Comparison of ENCODE assay signal across 8 mouse cellular contexts in genomic region chr13:23763586-23764323, GRCm38 (mm10). TPM values are rescaled to one million over a fixed set of nuclear protein-coding genes. Genes with fewer than 3 reads are reported as not detected.
DNase-seq lines count a peak whose midpoint lies in the region; ATAC-seq and TF ChIP-seq lines count a peak whose summit lies in the region.

Gene Hist1h1a (plus strand): TSS chr13:23763666.

- peak within 1 kb of the TSS; percentile 77 for H3K4me2 ChIP-seq in forebrain, postnatal 0 days (ENCODE audit: low read depth)

- peak; percentile 73 for ATAC-seq in forebrain, postnatal 0 days

- peak within 1 kb of the TSS; percentile 69 for H3K27ac ChIP-seq in ES-E14 (ENCODE audit: insufficient read depth, low read depth, low read length, poor library complexity, severe bottlenecking)
- peak within 1 kb of the TSS; percentile 91 for H3K27ac ChIP-seq in forebrain, postnatal 0 days (ENCODE audit: low read depth, low read length)

- TF ChIP-seq CTCF in forebrain, postnatal 0 days (IDR thresholded peaks at IDR 0.05; ENCODE audit: low read depth): no peak

- H3K4me3 ChIP-seq in ES-E14 (ENCODE audit: insufficient read depth in 1 of 2, low read depth in 1 of 2, low read length in 2 of 2, poor library complexity in 1 of 2, severe bottlenecking in 1 of 2): peak within 1 kb of the TSS; percentile 62
- H3K4me3 ChIP-seq in forebrain, postnatal 0 days (ENCODE audit: low read depth, low read length): peak within 1 kb of the TSS; percentile 52

- H3K4me1 ChIP-seq in ES-E14 (ENCODE audit: control insufficient read depth in 2 of 2, insufficient read depth in 2 of 2, low read length in 2 of 2, poor library complexity in 1 of 2): no peaks in the 10 kb centered on the region; a peak in 2 of 4 replicates
- peaks cover 17% of the 10 kb centered on the region for H3K4me1 ChIP-seq in forebrain, postnatal 0 days (ENCODE audit: insufficient read depth)

- in situ Hi-C loops in ES-E14 (cut with MboI; ENCODE audit: low sequenced_read_pairs in 2 of 2, unreplicated experiment in 2 of 2): loop anchor here in 1 of 2 experiments (25.0 kb wide), 1 partner anchor 1726 kb away; the partner anchor contains the start of genes Hist1h2ag, Hist1h2ah, Hist1h2bj and Hist1h2bk

- no peaks in the 10 kb centered on the region for H3K36me3 ChIP-seq in ES-E14 (ENCODE audit: control insufficient read depth, insufficient read depth, low read length, poor library complexity, severe bottlenecking)
- H3K36me3 ChIP-seq in forebrain, postnatal 0 days (ENCODE audit: insufficient read depth): no peaks in the 10 kb centered on the region

- 4% methylated on average over 34 of the region's 34 CpGs for WGBS in forebrain, postnatal 0 days

- no peaks in the 10 kb centered on the region for H3K9me3 ChIP-seq in ES-E14 (ENCODE audit: control insufficient read depth, insufficient read depth, low read depth, low read length)
- H3K9me3 ChIP-seq in forebrain, postnatal 0 days (ENCODE audit: low read length): no peaks in the 10 kb centered on the region

- H3K27me3 ChIP-seq in forebrain, postnatal 0 days (ENCODE audit: insufficient read depth, low read length): no peaks in the 10 kb centered on the region

- peak within 1 kb of the TSS; percentile 87 for H3K9ac ChIP-seq in ES-E14 (ENCODE audit: insufficient read depth, low read depth, low read length, poor library complexity, severe bottlenecking)
- peak within 1 kb of the TSS; percentile 66 for H3K9ac ChIP-seq in forebrain, postnatal 0 days

- no peak for DNase-seq in ES-E14 (ENCODE audit: low read depth, low spot score)
- DNase-seq in cerebellum, adult 11-12 months: peak; percentile 79
- DNase-seq in forebrain, postnatal 0 days: peak; percentile 95
- DNase-seq in heart, postnatal 4 days: peak; percentile 85
- peak; percentile 82 for DNase-seq in layer of hippocampus, adult 9-10 months (ENCODE audit: low spot score)
- DNase-seq in lung, postnatal 10 days: peak; percentile 92
- peak; percentile 71 for DNase-seq in ovary, postnatal 14 days (ENCODE audit: low spot score)
- peak; percentile 92 for DNase-seq in thymus, postnatal 25 days

TF ChIP-seq in ES-E14, 5 proteins besides CTCF, POLR2A, EP300 and RAD21:
- TF ChIP-seq CHD2 (IDR thresholded peaks at IDR 0.05; ENCODE audit: low read depth, low read length) (no peak; the same call in 1 of the 2 replicates), ZNF384 (IDR thresholded peaks at IDR 0.05; ENCODE audit: low read depth, low read length) (no peak), HCFC1 (IDR thresholded peaks at IDR 0.05; ENCODE audit: borderline replicate concordance, insufficient read depth, low read length) (peak; percentile 68; the same call in 1 of the 2 replicates), ZC3H11A (IDR thresholded peaks at IDR 0.05; ENCODE audit: borderline replicate concordance, low read depth, low read length) (no peak), MAFK (IDR thresholded peaks at IDR 0.05; ENCODE audit: insufficient read depth, low read depth, low read length) (no peak)

RNA-seq across cellular contexts. Expression of gene Hist1h1a, which starts in this region (rescaled TPM):
- total RNA-seq in ES-E14 (2012; rRNA removed): 1,149 and 1,468 TPM in 2 replicates
- total RNA-seq in forebrain, postnatal 0 days (2014; rRNA removed): 195 and 202 TPM in 2 replicates
- polyA plus RNA-seq in forebrain, postnatal 0 days (2015; fragmentation: Nextera tagmentation; extraction: Ambion mirVana): 0.36 and 0.40 TPM in 2 replicates
- total RNA-seq in heart, postnatal 4 days (2021): 100 to 1,000 TPM; 219 to 236 TPM
